Mouse (Mus musculus): Measurements from ENCODE around the gene Pop7. TPM values are rescaled to one million over a fixed set of nuclear protein-coding genes. Genes with fewer than 3 reads are reported as not detected.

Gene Pop7
- total and polyA plus RNA-seq, 2 experiments from 2014 or later: 40.1 to 40.6 TPM

- H3K27ac ChIP-seq (ENCODE audit: low read depth): no peak overlapping the region
- TF ChIP-seq EP300 (IDR thresholded peaks at IDR 0.05; ENCODE audit: low read depth): no peak
- no peak for TF ChIP-seq CTCF (IDR thresholded peaks at IDR 0.05; ENCODE audit: low read depth)
- ATAC-seq (ENCODE audit: insufficient read depth, low read depth) (no peak), DNase-seq (ENCODE audit: low spot score) (no peak)
- H3K9ac ChIP-seq (replicated peaks; ENCODE audit: low read depth, low read length): no peak overlapping the region
- no peaks in the 10 kb centered on the region for H3K9me3 ChIP-seq (replicated peaks; ENCODE audit: control insufficient read depth, low read length)
- peaks cover 17% of the 10 kb centered on the region for H3K36me3 ChIP-seq (replicated peaks; ENCODE audit: control insufficient read depth, insufficient read depth, low read length)
- 67% methylated on average over 12 of the region's 12 CpGs for WGBS
- peaks cover 23% of the 10 kb centered on the region for H3K4me1 ChIP-seq (ENCODE audit: control insufficient read depth, insufficient read depth)
- no peak overlapping the region for H3K4me3 ChIP-seq (ENCODE audit: low read depth, low read length)
- H3K4me2 ChIP-seq (ENCODE audit: low read depth, low read length): no peak overlapping the region
- H3K27me3 ChIP-seq (ENCODE audit: control insufficient read depth, insufficient read depth, low read length): no peaks in the 10 kb centered on the region
Measured at GRCm38 (mm10) chr5:137513951-137514721, 11.8 kb upstream of the Pop7 start.

- H3K9me3 ChIP-seq (replicated peaks; ENCODE audit: control insufficient read depth, low read length): no peaks in the 10 kb centered on the region
- WGBS: 65% methylated on average over 11 of the region's 11 CpGs
- no peaks in the 10 kb centered on the region for H3K27me3 ChIP-seq (ENCODE audit: control insufficient read depth, insufficient read depth, low read length)
- H3K36me3 ChIP-seq (replicated peaks; ENCODE audit: control insufficient read depth, insufficient read depth, low read length): peaks cover 10% of the 10 kb centered on the region
- H3K4me3 ChIP-seq (ENCODE audit: low read depth, low read length): no peak overlapping the region
- no peak overlapping the region for H3K4me2 ChIP-seq (ENCODE audit: low read depth, low read length)
- no peak for DNase-seq (ENCODE audit: low spot score)
- no peak overlapping the region for H3K9ac ChIP-seq (replicated peaks; ENCODE audit: low read depth, low read length)
- TF ChIP-seq CTCF (IDR thresholded peaks at IDR 0.05; ENCODE audit: low read depth): peak; percentile 66
- TF ChIP-seq EP300 (IDR thresholded peaks at IDR 0.05; ENCODE audit: low read depth): no peak
- no peak for ATAC-seq (ENCODE audit: insufficient read depth, low read depth)
- H3K27ac ChIP-seq (ENCODE audit: low read depth): no peak overlapping the region
- peaks cover 23% of the 10 kb centered on the region for H3K4me1 ChIP-seq (ENCODE audit: control insufficient read depth, insufficient read depth)
Measured at GRCm38 (mm10) chr5:137512847-137513794, 10.8 kb upstream of the Pop7 start.

DNA sequence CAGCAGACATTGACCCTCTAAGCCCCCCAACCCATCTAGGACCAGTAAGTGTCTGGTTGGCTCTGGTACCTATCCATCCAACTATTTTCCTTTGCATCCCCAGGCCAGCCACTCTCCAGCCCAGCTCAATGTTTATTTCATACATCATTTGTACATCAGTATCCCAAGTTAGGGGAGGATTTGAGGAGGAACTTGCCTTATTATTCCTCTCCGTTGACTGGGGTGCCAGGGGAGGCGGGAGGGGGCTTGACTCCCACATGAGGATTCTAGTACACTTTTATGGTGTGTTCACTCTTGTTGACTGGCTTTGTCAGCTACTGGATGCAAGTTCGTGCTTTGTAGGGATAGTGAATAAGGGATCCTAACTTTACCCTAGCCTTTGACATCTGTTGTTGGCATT is 9.4 kb upstream of the Pop7 start:
- Histone ChIP-seq H3K27ac (ENCODE audit: low read depth) (no peak overlapping the region), H3K4me3 (ENCODE audit: low read depth, low read length) (peak overlapping the region; percentile 100), H3K4me1 (ENCODE audit: control insufficient read depth, insufficient read depth) (peaks cover 23% of the 10 kb centered on the region), H3K36me3 (replicated peaks; ENCODE audit: control insufficient read depth, insufficient read depth, low read length) (peaks cover 3% of the 10 kb centered on the region; the same call in 1 of the 2 replicates), H3K27me3 (ENCODE audit: control insufficient read depth, insufficient read depth, low read length) (no peaks in the 10 kb centered on the region), H3K4me2 (ENCODE audit: low read depth, low read length) (peak overlapping the region; percentile 99), H3K9ac (replicated peaks; ENCODE audit: low read depth, low read length) (peak overlapping the region; percentile 99; the same call in 1 of the 2 replicates), H3K9me3 (replicated peaks; ENCODE audit: control insufficient read depth, low read length) (no peaks in the 10 kb centered on the region)
- TF ChIP-seq EP300 (IDR thresholded peaks at IDR 0.05; ENCODE audit: low read depth): no peak
- TF ChIP-seq CTCF (IDR thresholded peaks at IDR 0.05; ENCODE audit: low read depth): no peak
- WGBS: 73% methylated on average over 3 of the region's 3 CpGs
- ATAC-seq (ENCODE audit: insufficient read depth, low read depth): no peak
- no peak for DNase-seq (ENCODE audit: low spot score)

- no peaks in the 10 kb centered on the region for H3K9me3 ChIP-seq (replicated peaks; ENCODE audit: control insufficient read depth, low read length)
- H3K27ac ChIP-seq (ENCODE audit: low read depth): peak overlapping the region; percentile 88
- DNase-seq (ENCODE audit: low spot score): no peak
- peak; percentile 51 for ATAC-seq (ENCODE audit: insufficient read depth, low read depth)
- H3K9ac ChIP-seq (replicated peaks; ENCODE audit: low read depth, low read length): peak overlapping the region; percentile 99
- TF ChIP-seq CTCF (IDR thresholded peaks at IDR 0.05; ENCODE audit: low read depth) (no peak), EP300 (IDR thresholded peaks at IDR 0.05; ENCODE audit: low read depth) (no peak)
- H3K4me2 ChIP-seq (ENCODE audit: low read depth, low read length): peak overlapping the region; percentile 99
- H3K27me3 ChIP-seq (ENCODE audit: control insufficient read depth, insufficient read depth, low read length): no peaks in the 10 kb centered on the region
- peaks cover 23% of the 10 kb centered on the region for H3K4me1 ChIP-seq (ENCODE audit: control insufficient read depth, insufficient read depth)
- peaks cover 3% of the 10 kb centered on the region; the same call in 1 of the 2 replicates for H3K36me3 ChIP-seq (replicated peaks; ENCODE audit: control insufficient read depth, insufficient read depth, low read length)
- under 1% methylated on average over 55 of the region's 83 CpGs for WGBS
- peak overlapping the region; percentile 100 for H3K4me3 ChIP-seq (ENCODE audit: low read depth, low read length)
Measured at GRCm38 (mm10) chr5:137510573-137511390, 8.5 kb upstream of the Pop7 start.

- ATAC-seq (ENCODE audit: insufficient read depth, low read depth): peak; percentile 83
- peak; percentile 72 for DNase-seq (ENCODE audit: low spot score)
- WGBS: 2% methylated on average over 21 of the region's 52 CpGs
- peak overlapping the region; percentile 88 for H3K27ac ChIP-seq (ENCODE audit: low read depth)
- peak overlapping the region; percentile 100 for H3K4me3 ChIP-seq (ENCODE audit: low read depth, low read length)
- peaks cover 3% of the 10 kb centered on the region; the same call in 1 of the 2 replicates for H3K36me3 ChIP-seq (replicated peaks; ENCODE audit: control insufficient read depth, insufficient read depth, low read length)
- TF ChIP-seq EP300 (IDR thresholded peaks at IDR 0.05; ENCODE audit: low read depth): no peak
- no peak for TF ChIP-seq CTCF (IDR thresholded peaks at IDR 0.05; ENCODE audit: low read depth)
- no peaks in the 10 kb centered on the region for H3K27me3 ChIP-seq (ENCODE audit: control insufficient read depth, insufficient read depth, low read length)
- no peaks in the 10 kb centered on the region for H3K9me3 ChIP-seq (replicated peaks; ENCODE audit: control insufficient read depth, low read length)
- H3K4me1 ChIP-seq (ENCODE audit: control insufficient read depth, insufficient read depth): peaks cover 23% of the 10 kb centered on the region
- H3K9ac ChIP-seq (replicated peaks; ENCODE audit: low read depth, low read length): peak overlapping the region; percentile 99
- peak overlapping the region; percentile 99 for H3K4me2 ChIP-seq (ENCODE audit: low read depth, low read length)
Measured at GRCm38 (mm10) chr5:137510014-137510501, 7.7 kb upstream of the Pop7 start.
